Comparison of ENCODE assay signal across 9 mouse cellular contexts in genomic region chr1:75216797-75217585, GRCm38 (mm10). TPM values are rescaled to one million over a fixed set of nuclear protein-coding genes. Genes with fewer than 3 reads are reported as not detected.
DNase-seq lines count a peak whose midpoint lies in the region; ATAC-seq and TF ChIP-seq lines count a peak whose summit lies in the region.
"Had no signal": no experiment of that assay in that cellular context is flagged by ENCODE, and none has a peak within 500 bp of the region (broad histone marks: within the 10 kb centered on the region; RNA-seq: fewer than 3 reads in every experiment).

No protein-coding gene starts in this region.

- peak overlapping the region; percentile 80 for H3K4me3 ChIP-seq in kidney, adult 2 months (ENCODE audit: insufficient read depth, low read depth, low read length)
- peak overlapping the region; percentile 72; the same call in 1 of the 2 replicates for H3K4me3 ChIP-seq in heart, embryonic 15.5 days
- H3K4me3 ChIP-seq in liver, postnatal 0 days (ENCODE audit: low read depth, low read length): peak overlapping the region; percentile 95
- no peak overlapping the region for H3K4me3 ChIP-seq in neural tube, embryonic 15.5 days (replicated peaks)
- H3K4me3 ChIP-seq: hindbrain, embryonic 15.5 days had no signal

- no peaks in the 10 kb centered on the region for H3K9me3 ChIP-seq in heart, embryonic 15.5 days (replicated peaks)
- no peaks in the 10 kb centered on the region for H3K9me3 ChIP-seq in liver, postnatal 0 days (ENCODE audit: low read length)
- no peaks in the 10 kb centered on the region for H3K9me3 ChIP-seq in neural tube, embryonic 15.5 days (replicated peaks)
- H3K9me3 ChIP-seq: hindbrain, embryonic 15.5 days had no signal

- peak overlapping the region; percentile 98 for H3K4me2 ChIP-seq in heart, embryonic 15.5 days
- H3K4me2 ChIP-seq in liver, postnatal 0 days (ENCODE audit: low read depth, low read length): peak overlapping the region; percentile 100
- H3K4me2 ChIP-seq in neural tube, embryonic 15.5 days: no peak overlapping the region

- TF ChIP-seq EP300 in liver, postnatal 0 days (IDR thresholded peaks at IDR 0.05; ENCODE audit: low read depth): peak; percentile 81

- H3K4me1 ChIP-seq in kidney, adult 2 months (ENCODE audit: control insufficient read depth, insufficient read depth, low read length): peaks cover 35% of the 10 kb centered on the region
- peaks cover 32% of the 10 kb centered on the region for H3K4me1 ChIP-seq in heart, embryonic 15.5 days (replicated peaks)
- H3K4me1 ChIP-seq in liver, postnatal 0 days (ENCODE audit: insufficient read depth): peaks cover 69% of the 10 kb centered on the region
- H3K4me1 ChIP-seq in neural tube, embryonic 15.5 days: peaks cover 38% of the 10 kb centered on the region

- peaks cover 10% of the 10 kb centered on the region; the same call in 1 of the 2 replicates for H3K36me3 ChIP-seq in kidney, adult 2 months (ENCODE audit: control insufficient read depth, insufficient read depth, low read length)
- peaks cover 29% of the 10 kb centered on the region for H3K36me3 ChIP-seq in heart, embryonic 15.5 days
- H3K36me3 ChIP-seq in liver, postnatal 0 days (replicated peaks; ENCODE audit: insufficient read depth, low read length): peaks cover 47% of the 10 kb centered on the region
- H3K36me3 ChIP-seq in neural tube, embryonic 15.5 days: peaks cover 28% of the 10 kb centered on the region

- WGBS in kidney, adult 2 months: 42% methylated on average over 13 of the region's 13 CpGs
- WGBS in heart, embryonic 15.5 days: 68% methylated on average over 13 of the region's 13 CpGs
- WGBS in liver, postnatal 0 days (ENCODE audit: insufficient replicate concordance): 49% methylated on average over 13 of the region's 13 CpGs
- WGBS in neural tube, embryonic 15.5 days: 82% methylated on average over 13 of the region's 13 CpGs

- ATAC-seq in heart, embryonic 15.5 days (replicated peaks; ENCODE audit: insufficient number of reproducible peaks, insufficient read depth, low FRiP score, low read depth): no peak
- peak; percentile 12 for ATAC-seq in liver, postnatal 0 days
- ATAC-seq in neural tube, embryonic 15.5 days (ENCODE audit: low FRiP score): no peak

- no peak overlapping the region for H3K9ac ChIP-seq in heart, embryonic 15.5 days
- peak overlapping the region; percentile 84 for H3K9ac ChIP-seq in liver, postnatal 0 days (replicated peaks)
- no peak overlapping the region for H3K9ac ChIP-seq in neural tube, embryonic 15.5 days (replicated peaks)
- H3K9ac ChIP-seq: hindbrain, embryonic 15.5 days had no signal

- no peaks in the 10 kb centered on the region for H3K27me3 ChIP-seq in kidney, adult 2 months (replicated peaks; ENCODE audit: control insufficient read depth, insufficient read depth, low read length)
- peaks cover 31% of the 10 kb centered on the region for H3K27me3 ChIP-seq in heart, embryonic 15.5 days
- peaks cover 9% of the 10 kb centered on the region; the same call in 1 of the 2 replicates for H3K27me3 ChIP-seq in liver, postnatal 0 days (ENCODE audit: insufficient read depth, low read length)
- peaks cover 64% of the 10 kb centered on the region for H3K27me3 ChIP-seq in neural tube, embryonic 15.5 days (replicated peaks)

- H3K27ac ChIP-seq in kidney, adult 2 months (ENCODE audit: insufficient read depth, low read depth, low read length): peak overlapping the region; percentile 80
- no peak overlapping the region for H3K27ac ChIP-seq in heart, embryonic 15.5 days
- H3K27ac ChIP-seq in liver, postnatal 0 days (ENCODE audit: low read depth): peak overlapping the region; percentile 95
- no peak overlapping the region for H3K27ac ChIP-seq in neural tube, embryonic 15.5 days (replicated peaks)
- H3K27ac ChIP-seq: hindbrain, embryonic 15.5 days had no signal

- no peak for TF ChIP-seq POLR2A in kidney, adult 2 months (IDR thresholded peaks at IDR 0.05; ENCODE audit: low read depth, low read length)

- DNase-seq in kidney, adult 2 months: peak; percentile 60
- DNase-seq in kidney, postnatal 4 days: no peak
- peak; percentile 79 for DNase-seq in cerebellum, adult 9-10 months
- peak; percentile 49 for DNase-seq in liver, postnatal 0 days
- DNase-seq in neural tube, embryonic 10.5 days (ENCODE audit: extremely low spot score, low spot score): no peak
- no peak for DNase-seq in adrenal gland, postnatal 36 days

- TF ChIP-seq CTCF in kidney, adult 2 months (conservative IDR thresholded peaks at IDR 0.05; ENCODE audit: insufficient read depth, insufficient read length, low read depth, low read length): no peak
- no peak for TF ChIP-seq CTCF in liver, postnatal 0 days (IDR thresholded peaks at IDR 0.05; ENCODE audit: low read depth)

RNA-seq across cellular contexts. Expression of gene Tuba4a, which starts 2.7 kb away (rescaled TPM):
- polyA plus RNA-seq in kidney, adult 2 months (2012; rRNA removed): 213 and 301 TPM in 2 replicates
- 41.9 and 56.7 TPM in 2 replicates for polyA plus RNA-seq in heart, embryonic 15.5 days (2015; fragmentation: Nextera tagmentation; extraction: Ambion mirVana)
- 291 and 298 TPM in 2 replicates for polyA plus RNA-seq in liver, postnatal 0 days (2015; fragmentation: Nextera tagmentation; extraction: Ambion mirVana)
- 10 to 100 TPM; 26.0 to 70.0 TPM for total RNA-seq in adrenal gland, postnatal 36 days (2021)
- polyA plus RNA-seq in neural tube, embryonic 15.5 days (2015; fragmentation: Nextera tagmentation; extraction: Ambion mirVana): 44.6 and 81.9 TPM in 2 replicates

RNA-seq across cellular contexts. Expression of gene Stk16, which starts 6.4 kb away (rescaled TPM):
- polyA plus RNA-seq in kidney, adult 2 months (2012; rRNA removed): 254 and 277 TPM in 2 replicates
- polyA plus RNA-seq in heart, embryonic 15.5 days (2015; fragmentation: Nextera tagmentation; extraction: Ambion mirVana): 73.6 and 96.9 TPM in 2 replicates
- 88.3 and 101 TPM in 2 replicates for polyA plus RNA-seq in liver, postnatal 0 days (2015; fragmentation: Nextera tagmentation; extraction: Ambion mirVana)
- total RNA-seq in adrenal gland, postnatal 36 days (2021): 100 to 1,000 TPM in 1 of 2 experiments, 10 to 100 TPM in 1; 94.9 to 125 TPM
- 158 and 159 TPM in 2 replicates for polyA plus RNA-seq in neural tube, embryonic 15.5 days (2015; fragmentation: Nextera tagmentation; extraction: Ambion mirVana)

RNA-seq across cellular contexts. Expression of gene Glb1l, which starts 6.4 kb away (rescaled TPM):
- polyA plus RNA-seq in kidney, adult 2 months (2012; rRNA removed): 118 and 146 TPM in 2 replicates
- polyA plus RNA-seq in heart, embryonic 15.5 days (2015; fragmentation: Nextera tagmentation; extraction: Ambion mirVana): 9.4 and 11.4 TPM in 2 replicates
- polyA plus RNA-seq in liver, postnatal 0 days (2015; fragmentation: Nextera tagmentation; extraction: Ambion mirVana): 2.7 and 3.5 TPM in 2 replicates
- total RNA-seq in adrenal gland, postnatal 36 days (2021): 10 to 100 TPM; 20.2 to 22.2 TPM
- polyA plus RNA-seq in neural tube, embryonic 15.5 days (2015; fragmentation: Nextera tagmentation; extraction: Ambion mirVana): 16.2 and 17.5 TPM in 2 replicates

RNA-seq across cellular contexts. Expression of gene A630095N17Rik, which starts 14.9 kb away (rescaled TPM):
- polyA plus RNA-seq in kidney, adult 2 months (2012; rRNA removed): not detected in 2 replicates
- 0.23 TPM in 1 of 2 replicates, not detected in the other for polyA plus RNA-seq in heart, embryonic 15.5 days (2015; fragmentation: Nextera tagmentation; extraction: Ambion mirVana)
- polyA plus RNA-seq in liver, postnatal 0 days (2015; fragmentation: Nextera tagmentation; extraction: Ambion mirVana): 0.18 TPM in 1 of 2 replicates, not detected in the other
- total RNA-seq in adrenal gland, postnatal 36 days (2021): not detected
- 0.29 TPM in 1 of 2 replicates, not detected in the other for polyA plus RNA-seq in neural tube, embryonic 15.5 days (2015; fragmentation: Nextera tagmentation; extraction: Ambion mirVana)
- polyA plus RNA-seq: hindbrain, embryonic 15.5 days had no signal

RNA-seq across cellular contexts. Expression of gene Dnajb2, which starts 19.2 kb away (rescaled TPM):
- polyA plus RNA-seq in kidney, adult 2 months (2012; rRNA removed): 41.1 and 42.6 TPM in 2 replicates
- polyA plus RNA-seq in heart, embryonic 15.5 days (2015; fragmentation: Nextera tagmentation; extraction: Ambion mirVana): 41.4 and 43.0 TPM in 2 replicates
- 29.0 and 31.0 TPM in 2 replicates for polyA plus RNA-seq in liver, postnatal 0 days (2015; fragmentation: Nextera tagmentation; extraction: Ambion mirVana)
- total RNA-seq in adrenal gland, postnatal 36 days (2021): 100 to 1,000 TPM in 1 of 2 experiments, 10 to 100 TPM in 1; 67.9 to 138 TPM
- 72.1 and 90.7 TPM in 2 replicates for polyA plus RNA-seq in neural tube, embryonic 15.5 days (2015; fragmentation: Nextera tagmentation; extraction: Ambion mirVana)

Comparison
In these comparisons a context has a peak if more than half of its experiments do, and no peak if none do; other contexts are left out.
1. DNase-seq: peak in kidney, adult 2 months (single experiment), cerebellum, adult 9-10 months (single experiment) and liver, postnatal 0 days (single experiment); none in kidney, postnatal 4 days (0 of 2), neural tube, embryonic 10.5 days (single experiment) and adrenal gland, postnatal 36 days (0 of 2).
2. H3K27ac ChIP-seq: peak in kidney, adult 2 months (single experiment) and liver, postnatal 0 days (single experiment); none in heart, embryonic 15.5 days (single experiment) and neural tube, embryonic 15.5 days (single experiment).